Mouse (Mus musculus): ENCODE results near the gene Cd68. TPM values are rescaled to one million over a fixed set of nuclear protein-coding genes. Genes with fewer than 3 reads are reported as not detected.
"Not testable (repeated sequence)": the region's sequence is repeated elsewhere in the genome, so short reads cannot be mapped to it uniquely, and the experiment has no call there.

Gene Cd68
- polyA plus RNA-seq, 1 experiment from 2014 or later, result 5.2 TPM

GRCm38 (mm10) chr11:69706775-69707479, 41.0 kb upstream of the Cd68 start:
- no peak overlapping the region for H3K4me3 ChIP-seq
- 0 out of 2 replicates have a peak, but pooled peaks cover 3% of the 10 kb centered on the region for H3K4me1 ChIP-seq (replicated peaks)
- H3K9ac ChIP-seq, result no peak overlapping the region
- H3K27ac ChIP-seq (ENCODE audit: poor library complexity, severe bottlenecking), result no peak overlapping the region
- no peaks in the 10 kb centered on the region for H3K9me3 ChIP-seq (replicated peaks)
- WGBS, result 50% methylated on average over 6 of the region's 6 CpGs
- no peak for ATAC-seq (ENCODE audit: insufficient number of reproducible peaks, low FRiP score)
- H3K36me3 ChIP-seq, result no peaks in the 10 kb centered on the region
- no peaks in the 10 kb centered on the region for H3K27me3 ChIP-seq (replicated peaks)
- no peak overlapping the region for H3K4me2 ChIP-seq

- WGBS, result 51% methylated on average over 2 of the region's 2 CpGs
- H3K4me2 ChIP-seq, result no peak overlapping the region
- H3K4me1 ChIP-seq (replicated peaks), result peaks cover 12% of the 10 kb centered on the region
- no peaks in the 10 kb centered on the region for H3K36me3 ChIP-seq
- no peak for ATAC-seq (ENCODE audit: insufficient number of reproducible peaks, low FRiP score)
- no peaks in the 10 kb centered on the region for H3K27me3 ChIP-seq (replicated peaks)
- H3K9ac ChIP-seq, result no peak overlapping the region
- H3K27ac ChIP-seq (ENCODE audit: poor library complexity, severe bottlenecking), result no peak overlapping the region
- no peak overlapping the region for H3K4me3 ChIP-seq
- no peaks in the 10 kb centered on the region for H3K9me3 ChIP-seq (replicated peaks)
These were observed 38.7 kb upstream of the Cd68 start for GRCm38 (mm10) chr11:69704613-69705010.

- no peaks in the 10 kb centered on the region for H3K36me3 ChIP-seq
- H3K27ac ChIP-seq (ENCODE audit: poor library complexity, severe bottlenecking), result no peak overlapping the region
- no peak for ATAC-seq (ENCODE audit: insufficient number of reproducible peaks, low FRiP score)
- H3K4me3 ChIP-seq, result no peak overlapping the region
- no peaks in the 10 kb centered on the region for H3K27me3 ChIP-seq (replicated peaks)
- H3K4me2 ChIP-seq, result no peak overlapping the region
- no peak overlapping the region for H3K9ac ChIP-seq
- WGBS, result 67% methylated on average over 8 of the region's 8 CpGs
- H3K4me1 ChIP-seq (replicated peaks), result peaks cover 15% of the 10 kb centered on the region
- no peaks in the 10 kb centered on the region for H3K9me3 ChIP-seq (replicated peaks)
These were observed 38.1 kb upstream of the Cd68 start for GRCm38 (mm10) chr11:69703814-69704612.

GRCm38 (mm10) chr11:69703381-69703780, 37.4 kb upstream of the Cd68 start:
- not testable (repeated sequence) for H3K9me3 ChIP-seq (replicated peaks); H3K4me3 ChIP-seq; H3K27me3 ChIP-seq (replicated peaks); ATAC-seq (ENCODE audit: insufficient number of reproducible peaks, low FRiP score); H3K36me3 ChIP-seq; H3K4me2 ChIP-seq; H3K27ac ChIP-seq (ENCODE audit: poor library complexity, severe bottlenecking); H3K9ac ChIP-seq
- WGBS, result 82% methylated on average over 3 of the region's 3 CpGs
- H3K4me1 ChIP-seq (replicated peaks), result peaks cover 12% of the 10 kb centered on the region

GRCm38 (mm10) chr11:69702886-69703285, 36.9 kb upstream of the Cd68 start:
- H3K36me3 ChIP-seq; ATAC-seq (ENCODE audit: insufficient number of reproducible peaks, low FRiP score); H3K27me3 ChIP-seq (replicated peaks); H3K4me2 ChIP-seq; H3K27ac ChIP-seq (ENCODE audit: poor library complexity, severe bottlenecking); H3K9ac ChIP-seq; H3K4me3 ChIP-seq; H3K9me3 ChIP-seq (replicated peaks): not testable (repeated sequence)
- 93% methylated on average over 10 of the region's 10 CpGs for WGBS
- peaks cover 12% of the 10 kb centered on the region for H3K4me1 ChIP-seq (replicated peaks)

GRCm38 (mm10) chr11:69699595-69699994, 33.6 kb upstream of the Cd68 start:
- 0 out of 2 replicates have a peak overlapping the region, but pooled peaks have one; percentile 1 for H3K4me2 ChIP-seq
- no peaks in the 10 kb centered on the region for H3K36me3 ChIP-seq
- 0 out of 2 replicates have a peak, but pooled peaks cover 2% of the 10 kb centered on the region for H3K9me3 ChIP-seq (replicated peaks)
- H3K27ac ChIP-seq (ENCODE audit: poor library complexity, severe bottlenecking), result no peak overlapping the region
- H3K9ac ChIP-seq, result no peak overlapping the region; the same call in 1 of the 2 replicates
- no peak for ATAC-seq (ENCODE audit: insufficient number of reproducible peaks, low FRiP score)
- no peaks in the 10 kb centered on the region for H3K27me3 ChIP-seq (replicated peaks)
- WGBS, result 12% methylated on average over 1 of the region's 1 CpGs
- no peak overlapping the region for H3K4me3 ChIP-seq
- peaks cover 22% of the 10 kb centered on the region for H3K4me1 ChIP-seq (replicated peaks)

GRCm38 (mm10) chr11:69698574-69698973, 32.6 kb upstream of the Cd68 start:
- Histone ChIP-seq H3K27me3 (replicated peaks) (no peaks in the 10 kb centered on the region), H3K4me2 (no peak overlapping the region), H3K4me1 (replicated peaks) (peaks cover 22% of the 10 kb centered on the region), H3K27ac (ENCODE audit: poor library complexity, severe bottlenecking) (no peak overlapping the region), H3K9me3 (replicated peaks) (0 out of 2 replicates have a peak, but pooled peaks cover 2% of the 10 kb centered on the region), H3K36me3 (no peaks in the 10 kb centered on the region), H3K4me3 (no peak overlapping the region), H3K9ac (no peak overlapping the region)
- WGBS, result 68% methylated on average over 5 of the region's 5 CpGs
- ATAC-seq (ENCODE audit: insufficient number of reproducible peaks, low FRiP score), result no peak

GRCm38 (mm10) chr11:69697396-69697795, 31.4 kb upstream of the Cd68 start:
- ATAC-seq (ENCODE audit: insufficient number of reproducible peaks, low FRiP score), result no peak
- peaks cover 26% of the 10 kb centered on the region for H3K4me1 ChIP-seq (replicated peaks)
- H3K9ac ChIP-seq, result no peak overlapping the region
- H3K4me2 ChIP-seq, result no peak overlapping the region
- no peaks in the 10 kb centered on the region for H3K36me3 ChIP-seq
- H3K27me3 ChIP-seq (replicated peaks), result no peaks in the 10 kb centered on the region
- H3K4me3 ChIP-seq, result no peak overlapping the region
- 0 out of 2 replicates have a peak, but pooled peaks cover 2% of the 10 kb centered on the region for H3K9me3 ChIP-seq (replicated peaks)
- 81% methylated on average over 3 of the region's 3 CpGs for WGBS
- H3K27ac ChIP-seq (ENCODE audit: poor library complexity, severe bottlenecking), result no peak overlapping the region

GRCm38 (mm10) chr11:69695361-69696181, 29.6 kb upstream of the Cd68 start, which contains the start of the genes Tnfsf12 and Tnfsfm13:
Gene Tnfsf12 (minus strand): TSS chr11:69695849.
Gene Tnfsfm13 (minus strand): TSS chr11:69696098.
- Histone ChIP-seq H3K27ac (ENCODE audit: poor library complexity, severe bottlenecking) (peak within 1 kb of the TSS; percentile 33), H3K36me3 (no peaks in the 10 kb centered on the region), H3K4me1 (replicated peaks) (peaks cover 26% of the 10 kb centered on the region), H3K9me3 (replicated peaks) (0 out of 2 replicates have a peak, but pooled peaks cover 2% of the 10 kb centered on the region), H3K4me2 (peak within 1 kb of the TSS; percentile 86), H3K27me3 (replicated peaks) (no peaks in the 10 kb centered on the region), H3K9ac (peak within 1 kb of the TSS; percentile 74), H3K4me3 (peak within 1 kb of the TSS; percentile 58)
- 1% methylated on average over 39 of the region's 41 CpGs for WGBS
- ATAC-seq (ENCODE audit: insufficient number of reproducible peaks, low FRiP score), result peak; percentile 73

GRCm38 (mm10) chr11:69695046-69695360, 29.1 kb upstream of the Cd68 start:
- Histone ChIP-seq H3K27ac (ENCODE audit: poor library complexity, severe bottlenecking) (peak overlapping the region; percentile 33; the same call in 1 of the 2 replicates), H3K4me2 (peak overlapping the region; percentile 86), H3K4me3 (peak overlapping the region; percentile 58), H3K9me3 (replicated peaks) (0 out of 2 replicates have a peak, but pooled peaks cover 2% of the 10 kb centered on the region), H3K9ac (peak overlapping the region; percentile 74), H3K4me1 (replicated peaks) (peaks cover 21% of the 10 kb centered on the region), H3K36me3 (no peaks in the 10 kb centered on the region), H3K27me3 (replicated peaks) (no peaks in the 10 kb centered on the region)
- peak; percentile 28 for ATAC-seq (ENCODE audit: insufficient number of reproducible peaks, low FRiP score)
- 31% methylated on average over 6 of the region's 6 CpGs for WGBS
